9 mouse cellular contexts compared by ENCODE assay signal in genomic region chr6:134147596-134148442, GRCm38 (mm10).
DNase-seq lines count a peak whose midpoint lies in the region; ATAC-seq and TF ChIP-seq lines count a peak whose summit lies in the region.
"Had no signal": no experiment of that assay in that cellular context is flagged by ENCODE, and none has a peak within 500 bp of the region (broad histone marks: within the 10 kb centered on the region; RNA-seq: fewer than 3 reads in every experiment).

No protein-coding gene starts in this region.

- no peak for TF ChIP-seq POLR2A in cerebellum, adult 2 months (IDR thresholded peaks at IDR 0.05; ENCODE audit: borderline replicate concordance, insufficient read depth, low read length)

- H3K27ac ChIP-seq in cerebellum, adult 2 months (ENCODE audit: insufficient read depth, low read length), result no peak overlapping the region
- H3K27ac ChIP-seq in hindbrain, embryonic 13.5 days, result peak overlapping the region; percentile 15; the same call in 1 of the 2 replicates
- peak overlapping the region; percentile 39; the same call in 1 of the 2 replicates for H3K27ac ChIP-seq in midbrain, embryonic 13.5 days
- H3K27ac ChIP-seq: macrophage had no signal

- no peak for TF ChIP-seq CTCF in cerebellum, adult 2 months (IDR thresholded peaks at IDR 0.05; ENCODE audit: borderline replicate concordance, insufficient read depth, low read depth, low read length)

- no peak overlapping the region for H3K4me3 ChIP-seq in cerebellum, adult 2 months (replicated peaks; ENCODE audit: insufficient read depth, low read depth, low read length)
- H3K4me3 ChIP-seq in hindbrain, embryonic 13.5 days, result no peak overlapping the region
- no peak overlapping the region for H3K4me3 ChIP-seq in midbrain, embryonic 13.5 days (replicated peaks)

- no peaks in the 10 kb centered on the region for H3K9me3 ChIP-seq in hindbrain, embryonic 13.5 days
- H3K9me3 ChIP-seq in midbrain, embryonic 13.5 days, result no peaks in the 10 kb centered on the region

- WGBS in cerebellum, adult 2 months, result 38% methylated on average over 22 of the region's 22 CpGs
- whole genome bisulfite sequencing in hindbrain, embryonic 13.5 days, result 60% methylated on average over 22 of the region's 22 CpGs
- WGBS in midbrain, embryonic 13.5 days, result 55% methylated on average over 22 of the region's 22 CpGs

- no peak overlapping the region; the same call in 1 of the 2 replicates for H3K9ac ChIP-seq in hindbrain, embryonic 13.5 days
- no peak overlapping the region for H3K9ac ChIP-seq in midbrain, embryonic 13.5 days (replicated peaks)

- ATAC-seq in hindbrain, embryonic 13.5 days (ENCODE audit: low FRiP score), result peak; percentile 44; the same call in 1 of the 2 replicates
- peak; percentile 71 for ATAC-seq in midbrain, embryonic 13.5 days

- peaks cover 3% of the 10 kb centered on the region; the same call in 1 of the 2 replicates for H3K4me1 ChIP-seq in cerebellum, adult 2 months (ENCODE audit: control insufficient read depth, insufficient read depth, low read length)
- H3K4me1 ChIP-seq in hindbrain, embryonic 13.5 days (replicated peaks), result peaks cover 48% of the 10 kb centered on the region
- H3K4me1 ChIP-seq in midbrain, embryonic 13.5 days (replicated peaks), result peaks cover 38% of the 10 kb centered on the region

- H3K36me3 ChIP-seq in hindbrain, embryonic 13.5 days, result no peaks in the 10 kb centered on the region
- no peaks in the 10 kb centered on the region for H3K36me3 ChIP-seq in midbrain, embryonic 13.5 days

- no peaks in the 10 kb centered on the region for H3K27me3 ChIP-seq in cerebellum, adult 2 months (ENCODE audit: control insufficient read depth, insufficient read depth, low read length)
- no peaks in the 10 kb centered on the region for H3K27me3 ChIP-seq in hindbrain, embryonic 13.5 days
- no peaks in the 10 kb centered on the region for H3K27me3 ChIP-seq in midbrain, embryonic 13.5 days

- DNase-seq in kidney, adult 11 months, result peak; percentile 44
- DNase-seq in kidney, adult 8-10 months, result no peak
- DNase-seq in cerebellum, adult 2 months, result peak; percentile 47 to 50
- DNase-seq in right cerebral cortex, postnatal 25 days, result no peak
- no peak for DNase-seq in adrenal gland, postnatal 14 days
- no peak for DNase-seq in urinary bladder, adult 18-20 months (ENCODE audit: low spot score in 2 of 2)

- no peak overlapping the region for H3K4me2 ChIP-seq in hindbrain, embryonic 13.5 days
- H3K4me2 ChIP-seq in midbrain, embryonic 13.5 days (replicated peaks), result no peak overlapping the region

Comparison
In these comparisons a context has a peak if more than half of its experiments do, and no peak if none do; other contexts are left out.
1. DNase-seq: peak in kidney, adult 11 months (single experiment) and cerebellum, adult 2 months (2 of 2); none in kidney, adult 8-10 months (0 of 2), right cerebral cortex, postnatal 25 days (single experiment), adrenal gland, postnatal 14 days (single experiment) and urinary bladder, adult 18-20 months (0 of 2).